Mouse (Mus musculus): ENCODE results near the gene Ccser1.

GRCm38 (mm10) chr6:61262448-61262847 lies 82.3 kb downstream of the Ccser1 start:
- no peak for TF ChIP-seq CHD2 (IDR thresholded peaks at IDR 0.05; ENCODE audit: low read depth, low read length)
- no peak for TF ChIP-seq HCFC1 (IDR thresholded peaks at IDR 0.05; ENCODE audit: borderline replicate concordance, insufficient read depth, low read length)
- TF ChIP-seq ZNF384 (IDR thresholded peaks at IDR 0.05; ENCODE audit: low read depth, low read length), result no peak

All from ES-E14 (cell line).